Mouse (Mus musculus) fibroblast of lung, adult 2 months (primary cell): ENCODE measurements at regions not wholly inside any gene's neighbourhood (a gene's known extent, or its start where the extent isn't known, plus 50 kb on each side); places are given as distances from the start of the nearest gene placed in this dataset.

ENCODE experiments used
- DNase-seq: peaks from one replicate; pipeline ENCODE4 v3.0.0-alpha.2; 2011; ENCODE audit warnings: low read depth

DNA sequence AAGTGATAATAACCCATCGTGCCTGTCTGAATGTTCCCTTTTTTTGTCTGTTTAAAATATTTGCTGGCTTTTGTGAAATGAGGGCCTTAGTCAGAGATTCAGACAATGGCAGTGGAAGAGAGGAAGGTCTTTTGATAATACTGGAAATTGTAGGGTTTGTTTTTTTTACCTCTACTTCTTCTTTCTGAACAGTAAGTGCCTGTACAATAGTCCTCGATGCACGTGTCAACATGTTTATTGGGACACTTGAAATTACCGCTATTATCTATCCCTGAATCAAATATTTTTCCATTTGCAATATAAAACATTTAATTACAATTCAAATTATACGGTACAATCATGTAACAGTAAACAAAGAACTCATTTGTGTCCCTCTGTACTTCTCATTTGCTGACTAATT lies 733.5 kb downstream of the Fam19a2 start:
- no peak for DNase-seq

- DNase-seq, result no peak
Observed at GRCm38 (mm10) chr10:123998959-123999358, 735.2 kb downstream of the Fam19a2 start.

DNA sequence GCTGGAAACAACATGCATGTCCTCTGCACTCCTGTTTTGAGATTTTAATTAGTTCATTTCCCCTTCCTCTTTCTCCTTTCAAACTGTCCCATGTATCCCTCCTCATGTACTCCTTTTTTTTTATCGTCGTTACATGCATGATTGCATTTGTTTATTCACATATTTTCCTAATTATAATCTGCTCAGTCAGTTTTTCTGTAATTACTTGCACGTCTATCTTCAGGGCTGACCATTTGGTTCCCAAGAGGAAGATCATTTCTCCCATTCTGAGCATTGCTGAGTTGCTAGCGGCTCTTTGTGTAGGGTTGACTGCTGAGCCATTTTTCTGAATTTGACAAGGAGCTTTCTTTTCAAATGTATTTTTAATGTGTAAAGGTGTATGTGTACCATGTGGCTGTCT lies 781.2 kb downstream of the Fam19a2 start:
- no peak for DNase-seq

GRCm38 (mm10) chr10:124045791-124046190 lies 782.0 kb downstream of the Fam19a2 start:
- no peak for DNase-seq

DNA sequence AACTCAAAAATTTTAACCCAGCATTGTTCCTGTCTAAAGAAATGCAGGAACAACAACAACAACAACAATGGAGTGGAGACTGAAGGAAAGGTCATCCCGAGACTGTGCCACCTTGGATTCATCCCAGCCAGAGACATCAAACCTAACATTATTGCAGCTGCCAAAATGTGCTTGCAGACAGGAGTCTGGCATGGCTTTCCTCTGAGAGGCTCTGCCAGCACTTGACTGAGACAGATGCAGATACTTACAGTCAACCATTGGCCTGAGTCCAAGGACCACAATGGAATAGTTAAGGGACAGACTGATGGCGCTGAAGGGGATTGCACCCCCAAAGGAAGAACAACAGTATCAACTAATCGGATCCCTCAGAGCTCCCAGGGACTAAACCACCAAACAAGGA lies 819.0 kb downstream of the Fam19a2 start:
- DNase-seq, result no peak

DNA sequence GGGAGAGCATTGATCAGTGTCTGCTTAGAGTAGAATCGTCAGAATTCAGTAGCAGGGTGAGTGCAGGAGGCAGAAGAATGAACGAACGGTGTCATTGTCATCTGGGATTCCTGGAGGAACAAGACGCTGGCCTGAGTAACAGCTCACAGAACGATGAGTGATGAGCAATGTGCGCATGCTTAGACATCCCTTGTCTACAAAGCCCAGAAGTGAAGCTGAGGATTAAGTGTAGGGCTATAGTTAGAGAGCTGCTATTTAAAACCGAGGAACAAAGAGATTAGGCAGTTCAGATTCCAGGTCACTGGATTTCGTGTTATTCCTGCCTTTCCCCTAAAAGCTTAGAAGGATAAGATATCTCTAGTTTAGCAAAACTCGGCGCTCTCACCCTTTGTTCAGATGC lies 826.8 kb downstream of the Fam19a2 start:
- no peak for DNase-seq

DNA sequence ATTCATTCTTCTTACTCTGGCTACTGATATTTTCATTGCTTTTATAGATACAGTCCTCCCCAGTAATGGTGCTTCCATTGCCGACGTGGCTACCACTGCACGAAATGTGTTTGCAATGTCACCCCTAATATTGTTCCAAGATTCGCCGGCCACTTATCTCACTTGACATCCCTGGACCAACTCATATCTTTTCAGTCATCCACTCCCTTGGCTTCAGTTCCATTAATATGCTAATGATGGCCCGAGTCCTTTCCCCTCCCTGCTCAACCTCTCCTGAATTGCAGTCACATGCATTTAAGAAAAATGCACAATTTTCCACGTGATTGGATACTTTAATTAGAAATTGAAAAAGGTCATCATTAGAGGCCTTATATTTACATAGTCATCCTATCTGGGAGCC lies 827.6 kb downstream of the Fam19a2 start:
- DNase-seq, result no peak

DNA sequence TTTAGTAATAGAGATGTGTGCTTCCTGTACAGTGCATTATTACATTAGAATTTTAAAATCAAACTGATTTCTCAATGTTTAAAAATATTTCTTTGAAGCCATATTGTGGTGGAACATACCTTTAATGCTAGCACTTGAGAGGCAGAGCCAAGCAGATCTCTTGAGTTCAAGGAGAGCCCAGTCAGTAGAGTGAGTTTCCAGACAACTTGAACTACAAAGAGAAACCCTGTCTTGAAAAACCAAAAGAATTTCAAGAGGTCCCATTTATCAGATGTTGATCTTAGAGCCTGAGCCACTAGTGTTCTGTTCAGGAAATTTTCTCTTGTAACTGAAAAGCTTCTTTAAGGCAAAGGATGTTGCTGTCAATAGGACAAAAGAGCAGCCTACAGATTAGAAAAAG lies 855.8 kb downstream of the Fam19a2 start:
- no peak for DNase-seq

GRCm38 (mm10) chr10:124138456-124138855 lies 874.7 kb downstream of the Fam19a2 start:
- DNase-seq, result peak; percentile 23

DNA sequence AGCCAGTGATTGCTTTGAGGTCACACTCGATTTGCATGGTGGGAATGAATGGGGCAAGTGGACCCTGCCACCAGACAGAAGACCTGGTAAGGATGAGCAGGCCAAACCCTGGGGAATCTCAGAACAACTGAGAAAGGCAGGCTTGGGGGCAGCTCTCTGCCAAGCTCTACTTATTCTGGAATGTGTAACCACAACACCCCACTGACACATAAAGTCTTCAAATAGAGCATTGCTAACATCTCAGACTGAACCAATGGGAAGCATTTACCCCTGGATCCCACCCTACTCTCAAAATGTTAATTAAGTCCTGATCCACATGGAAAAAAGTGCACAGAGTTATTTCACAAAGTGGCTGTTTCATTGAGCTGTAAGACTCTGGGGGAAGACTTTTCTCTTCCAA lies 878.5 kb downstream of the Fam19a2 start:
- DNase-seq, result no peak

DNA sequence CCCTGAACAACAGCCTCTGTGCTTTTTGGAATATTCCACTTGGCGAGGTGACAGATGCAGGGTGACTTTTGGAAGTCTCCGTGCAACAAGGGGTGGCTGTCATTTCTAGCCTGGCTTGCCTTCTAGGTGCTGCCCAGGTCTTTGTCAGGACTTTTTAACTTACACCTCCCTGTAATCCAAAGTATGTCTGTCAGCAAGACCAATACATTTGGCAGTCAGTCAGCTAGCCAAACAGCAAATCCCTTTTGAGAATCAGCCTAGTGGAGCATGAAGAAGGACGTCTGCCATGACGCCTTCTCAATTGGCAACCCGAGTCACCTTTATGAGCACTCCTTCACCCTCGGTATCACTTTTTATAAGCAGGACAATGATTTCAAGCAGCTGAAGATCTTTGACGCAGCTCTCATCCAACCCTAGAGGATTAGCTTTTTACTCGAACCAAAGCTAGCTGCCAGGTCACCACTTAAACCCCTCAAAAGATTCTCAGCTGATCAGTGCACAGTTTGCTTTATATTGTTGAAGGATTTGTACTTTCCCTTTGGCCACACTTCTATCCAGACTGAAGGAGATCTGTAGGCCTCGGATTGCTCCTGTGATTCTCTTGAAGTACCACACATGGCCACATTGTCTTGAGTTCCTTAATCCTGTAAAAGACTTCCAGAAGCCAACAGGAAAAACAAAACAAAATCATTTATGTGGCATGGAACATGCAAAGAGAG lies 883.1 kb downstream of the Fam19a2 start:
- DNase-seq, result no peak

- DNase-seq, result no peak
Observed at GRCm38 (mm10) chr10:124163441-124163840, 899.6 kb downstream of the Fam19a2 start.

DNA sequence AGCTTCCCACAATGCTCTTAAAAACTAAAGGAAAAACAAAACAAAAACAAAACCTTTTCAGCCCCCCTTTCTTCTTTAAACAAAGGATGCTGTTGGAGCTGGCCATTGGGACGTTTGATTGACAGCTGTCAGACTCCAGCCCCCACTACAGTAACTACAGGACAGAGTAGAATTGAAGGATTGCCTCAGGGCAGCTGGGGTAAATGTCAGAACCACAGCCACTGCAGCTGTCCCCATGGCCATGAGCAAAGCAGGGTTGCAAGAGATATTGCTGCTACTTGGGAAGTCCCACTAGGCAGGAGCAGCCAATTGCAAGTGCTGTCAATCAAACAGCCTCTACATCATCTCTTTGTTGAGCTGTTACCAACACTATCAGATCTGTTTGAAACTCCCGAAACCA lies 911.8 kb downstream of the Fam19a2 start:
- DNase-seq, result no peak

- no peak for DNase-seq
Observed at GRCm38 (mm10) chr10:124208317-124208716, 944.5 kb downstream of the Fam19a2 start.

DNA sequence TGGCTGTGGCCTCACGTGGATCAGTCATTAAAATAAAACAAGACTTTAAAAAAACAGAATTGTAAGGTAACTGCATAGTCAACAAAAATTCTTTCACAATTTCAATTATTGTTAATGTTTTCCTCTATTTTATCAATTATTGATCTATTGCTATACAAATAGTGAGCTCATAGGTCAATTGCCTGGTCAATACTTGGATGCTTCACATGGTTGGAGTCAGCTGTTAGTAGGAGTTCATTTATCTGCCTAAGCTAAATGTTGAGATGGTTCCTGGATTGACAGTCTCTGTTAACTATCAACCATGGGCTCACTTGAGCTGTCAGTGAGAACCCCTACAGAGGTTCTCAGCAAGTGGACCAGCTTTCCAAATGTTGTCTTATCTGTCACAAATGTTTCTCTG lies 955.7 kb downstream of the Fam19a2 start:
- no peak for DNase-seq

GRCm38 (mm10) chr10:124222068-124222467 lies 958.3 kb downstream of the Fam19a2 start:
- DNase-seq, result no peak

- no peak for DNase-seq
Observed at GRCm38 (mm10) chr10:124227061-124227460, 963.3 kb downstream of the Fam19a2 start.

DNA sequence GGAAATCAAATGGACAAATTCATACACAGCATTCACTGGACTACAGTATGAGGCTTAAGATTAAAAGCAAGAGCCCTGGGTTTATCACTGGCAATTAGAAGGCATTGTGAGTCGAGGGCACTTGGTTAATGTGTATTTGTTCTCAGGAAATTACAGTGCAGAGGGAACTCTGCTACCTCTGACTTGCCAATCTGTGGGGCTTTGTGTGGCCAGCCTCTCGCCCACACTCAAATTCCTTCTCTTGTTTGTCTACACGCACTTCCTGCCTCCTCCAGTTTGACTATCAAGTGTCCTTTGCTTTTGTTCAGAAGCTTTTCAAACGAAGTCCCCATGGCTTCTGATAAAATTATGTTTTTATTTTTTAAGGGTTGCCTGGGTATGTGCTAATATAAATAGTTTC lies 985.6 kb downstream of the Fam19a2 start:
- DNase-seq, result no peak

- DNase-seq, result no peak
Observed at GRCm38 (mm10) chr10:124250004-124250403, 986.2 kb downstream of the Fam19a2 start.

GRCm38 (mm10) chr10:124288301-124288995 lies 1024.7 kb downstream of the Fam19a2 start:
- DNase-seq, result no peak

DNA sequence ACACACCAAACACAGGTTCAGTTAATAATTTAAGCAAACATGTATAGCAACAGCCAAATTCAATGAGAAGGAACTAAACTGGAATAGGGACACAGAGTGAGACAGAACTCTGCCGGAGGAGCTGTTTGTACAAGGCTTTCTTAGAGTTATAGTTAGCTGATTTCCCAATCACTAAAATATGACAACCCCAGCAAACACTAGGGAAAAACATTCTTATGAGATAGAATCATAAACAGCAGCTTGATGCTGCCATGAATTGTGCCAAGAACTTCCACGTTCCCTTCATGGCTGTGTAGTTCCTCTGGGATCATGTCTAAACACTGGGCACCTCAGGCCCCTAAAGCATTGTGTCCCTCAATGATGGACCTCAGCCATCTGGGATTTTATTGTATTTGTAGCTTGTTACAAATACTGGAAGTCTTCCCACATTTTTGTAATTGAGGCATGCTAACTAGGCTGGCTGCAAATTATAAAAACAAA lies 1033.4 kb downstream of the Fam19a2 start:
- DNase-seq, result peak; percentile 16

DNA sequence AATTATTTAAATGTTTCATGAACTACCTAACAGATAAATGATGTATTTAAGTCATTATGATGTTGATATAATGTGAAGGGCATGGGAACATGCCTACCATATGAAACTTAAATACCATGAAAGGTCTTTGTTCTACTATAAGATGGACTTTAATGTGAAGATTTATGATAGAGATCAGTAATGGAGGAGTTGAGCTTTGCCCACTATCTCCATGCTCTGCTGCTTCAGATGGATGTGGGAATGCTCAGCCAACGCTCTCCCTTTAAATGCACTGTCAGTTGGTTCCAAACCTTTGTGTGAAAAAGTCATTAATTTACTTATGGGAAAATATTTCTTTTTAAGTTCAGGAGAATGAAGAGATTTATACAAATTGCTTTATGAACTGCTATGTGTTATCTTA lies 1040.9 kb downstream of the Fam19a2 start:
- DNase-seq, result no peak

GRCm38 (mm10) chr10:124305644-124306043 lies 1041.8 kb downstream of the Fam19a2 start:
- no peak for DNase-seq

DNA sequence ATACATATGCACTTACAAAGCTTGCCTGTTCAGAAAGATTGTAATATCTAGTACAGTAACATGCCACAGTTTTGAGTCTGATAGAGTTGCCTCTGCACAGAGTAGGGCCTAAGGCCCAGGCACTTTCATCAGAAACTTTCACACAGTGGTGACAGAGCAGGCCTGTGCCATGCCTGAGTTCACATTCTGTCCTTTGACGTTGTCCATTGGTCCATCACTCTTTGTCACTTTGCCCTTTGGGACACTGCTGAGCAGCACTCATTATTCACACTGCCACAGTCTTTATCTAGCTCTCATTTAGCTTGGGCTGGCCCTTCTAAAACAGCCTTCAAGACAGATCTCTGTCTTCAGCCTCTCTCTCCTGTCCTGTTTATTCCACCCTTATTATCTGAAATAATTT lies 1055.0 kb downstream of the Fam19a2 start:
- DNase-seq, result no peak
